In genomic region chr19:24063585-24063984, GRCm38 (mm10) we compare ENCODE assay signal across 22 mouse cellular contexts. TPM values are rescaled to one million over a fixed set of nuclear protein-coding genes. Genes with fewer than 3 reads are reported as not detected.
"Had no signal": no experiment of that assay in that cellular context is flagged by ENCODE, and none has a peak within 500 bp of the region (broad histone marks: within the 10 kb centered on the region; RNA-seq: fewer than 3 reads in every experiment).

No protein-coding gene starts in this region.

- ATAC-seq: liver, postnatal 0 days; lung, postnatal 0 days; midbrain, embryonic 16.5 days had no signal

- DNase-seq: liver, postnatal 0 days; lung, adult 2 months; lung, postnatal 14 days; lung, postnatal 4 days; midbrain, embryonic 14.5 days; retina, postnatal 1 day; right cerebral cortex, adult 18-20 months; right cerebral cortex, postnatal 25 days; right cerebral cortex, postnatal 4 days; thymus, postnatal 14 days; thymus, postnatal 36 days had no signal

- H3K9me3 ChIP-seq: liver, embryonic 15.5 days; lung, embryonic 15.5 days; midbrain, embryonic 10.5 days; stomach, embryonic 15.5 days had no signal

- H3K27me3 ChIP-seq: liver, embryonic 15.5 days; lung, embryonic 15.5 days; neural tube, embryonic 13.5 days; neural tube, embryonic 15.5 days; stomach, embryonic 15.5 days had no signal

- H3K36me3 ChIP-seq: liver, embryonic 15.5 days; lung, embryonic 15.5 days; midbrain, embryonic 10.5 days; neural tube, embryonic 13.5 days; neural tube, embryonic 15.5 days; stomach, embryonic 15.5 days had no signal

- H3K9ac ChIP-seq: liver, embryonic 15.5 days; liver, postnatal 0 days; lung, embryonic 15.5 days; neural tube, embryonic 13.5 days; neural tube, embryonic 15.5 days; stomach, embryonic 15.5 days had no signal

- H3K4me2 ChIP-seq: liver, embryonic 15.5 days; lung, embryonic 15.5 days; neural tube, embryonic 13.5 days; neural tube, embryonic 15.5 days; stomach, embryonic 15.5 days had no signal

- H3K27ac ChIP-seq: liver, embryonic 15.5 days; lung, embryonic 15.5 days; midbrain, embryonic 10.5 days; neural tube, embryonic 13.5 days; neural tube, embryonic 15.5 days; stomach, embryonic 15.5 days; stomach, postnatal 0 days had no signal

- H3K4me3 ChIP-seq: liver, embryonic 15.5 days; lung, embryonic 15.5 days; midbrain, embryonic 10.5 days; myocyte; neural tube, embryonic 13.5 days; neural tube, embryonic 15.5 days; stomach, embryonic 15.5 days had no signal

- H3K4me1 ChIP-seq: liver, embryonic 15.5 days; lung, embryonic 15.5 days; stomach, embryonic 15.5 days had no signal

RNA-seq across cellular contexts. Expression of gene Fam189a2, which starts 32.8 kb away (rescaled TPM):
- total RNA-seq: megakaryocyte-erythroid progenitor cell, adult 5-6 weeks had no signal
